Mouse (Mus musculus) forebrain, embryonic 13.5 days (tissue): ENCODE measurements around the gene Usp19. TPM values are rescaled to one million over a fixed set of nuclear protein-coding genes. Genes with fewer than 3 reads are reported as not detected.

Experiments
- ATAC-seq: fragments of 200-750 bp; cut with Nextera tagmentation; 2 replicates; pipeline ENCODE4 v1.8.0; 2017
- H3K27ac ChIP-seq: fragments of 300-500 bp; sonication (generic); 2 replicates; pipeline ENCODE4 v1.5.1; 2015; ENCODE audit warnings: inconsistent platforms, mild to moderate bottlenecking, moderate library complexity
- H3K27me3 ChIP-seq: fragments of 300-500 bp; sonication (generic); 2 replicates; pipeline ENCODE4 v1.6.1; 2015; ENCODE audit warnings: mild to moderate bottlenecking, inconsistent platforms
- H3K36me3 ChIP-seq: fragments of 300-500 bp; sonication (generic); 2 replicates; pipeline ENCODE4 v1.6.1; 2015; ENCODE audit warnings: mild to moderate bottlenecking, inconsistent platforms; ENCODE audit not compliant: poor library complexity, severe bottlenecking
- H3K4me1 ChIP-seq: fragments of 300-500 bp; sonication (generic); 2 replicates; pipeline ENCODE4 v1.6.1; 2015; ENCODE audit warnings: inconsistent platforms
- H3K4me2 ChIP-seq: fragments of 300-500 bp; sonication (generic); 2 replicates; pipeline ENCODE4 v1.6.1; 2015; ENCODE audit warnings: inconsistent platforms, mild to moderate bottlenecking, moderate library complexity
- H3K4me3 ChIP-seq: fragments of 300-500 bp; sonication (generic); 2 replicates; pipeline ENCODE4 v1.5.1; 2015; ENCODE audit warnings: mild to moderate bottlenecking, inconsistent platforms
- H3K9ac ChIP-seq: fragments of 300-500 bp; sonication (generic); 2 replicates; pipeline ENCODE4 v1.6.1; 2015; ENCODE audit warnings: mild to moderate bottlenecking, inconsistent platforms
- H3K9me3 ChIP-seq: fragments of 300-500 bp; sonication (generic); replicated peaks from 2 replicates; pipeline ENCODE4 v1.6.1; 2016; ENCODE audit warnings: inconsistent platforms
- WGBS: fragments of 180-500 bp; shearing (Covaris S2); methylation state at CpG from one replicate; pipeline ENCODE4 v1.1.7; 2015; 5-methylcytosine and 5-hydroxymethylcytosine counted together
- polyA plus RNA-seq: library from polyadenylated mRNA; unstranded; fragments of >200 nt; fragmentation: Nextera tagmentation; extraction: Ambion mirVana; gene quantifications from 2 replicates; pipeline ENCODE4 v1.2.1, GENCODE M21; 2015

Usp19 gene
- polyA plus RNA-seq, 1 experiment from 2014 or later: 69.7 TPM

GRCm38 (mm10) chr9:108455747-108456571 lies 34.4 kb upstream of the Usp19 start:
- 78% methylated on average over 12 of the region's 12 CpGs for WGBS
- H3K4me2 ChIP-seq: no peak overlapping the region
- H3K4me3 ChIP-seq: no peak overlapping the region

GRCm38 (mm10) chr9:108456953-108457352 lies 33.4 kb upstream of the Usp19 start:
- Histone ChIP-seq H3K4me3 (no peak overlapping the region), H3K4me2 (no peak overlapping the region), H3K9me3 (no peaks in the 10 kb centered on the region), H3K36me3 (no peaks in the 10 kb centered on the region), H3K27me3 (no peaks in the 10 kb centered on the region), H3K27ac (no peak overlapping the region), H3K4me1 (peaks cover 35% of the 10 kb centered on the region), H3K9ac (no peak overlapping the region)
- ATAC-seq: no peak
- WGBS: 86% methylated on average over 10 of the region's 10 CpGs

More at GRCm38 (mm10) chr9:108455747-108456571, 34.4 kb upstream of the Usp19 start:
- no peak overlapping the region for H3K27ac ChIP-seq
- H3K27me3 ChIP-seq: no peaks in the 10 kb centered on the region
- ATAC-seq: no peak
- no peaks in the 10 kb centered on the region for H3K36me3 ChIP-seq
- H3K9ac ChIP-seq: no peak overlapping the region
- peaks cover 35% of the 10 kb centered on the region for H3K4me1 ChIP-seq
- no peaks in the 10 kb centered on the region for H3K9me3 ChIP-seq

GRCm38 (mm10) chr9:108459939-108460318 lies 30.5 kb upstream of the Usp19 start:
- Histone ChIP-seq H3K4me2 (peak overlapping the region; percentile 85), H3K27ac (peak overlapping the region; percentile 72; the same call in 1 of the 2 replicates), H3K9me3 (no peaks in the 10 kb centered on the region), H3K36me3 (peaks cover 22% of the 10 kb centered on the region), H3K4me1 (peaks cover 18% of the 10 kb centered on the region), H3K9ac (no peak overlapping the region), H3K27me3 (no peaks in the 10 kb centered on the region), H3K4me3 (peak overlapping the region; percentile 85)
- 90% methylated on average over 1 of the region's 1 CpGs for WGBS
- ATAC-seq: peak; percentile 27

- peak within 1 kb of the TSS; percentile 85 for H3K4me3 ChIP-seq
These were observed 29.9 kb upstream of the Usp19 start, which contains the start of gene Ccdc71 for GRCm38 (mm10) chr9:108460319-108461178. TSS of gene Ccdc71 (plus strand) at chr9:108460527.

GRCm38 (mm10) chr9:108461181-108461631 lies 29.2 kb upstream of the Usp19 start, which contains the start of gene Klhdc8b:
TSS of gene Klhdc8b (minus strand) at chr9:108461581.
- Histone ChIP-seq H3K9ac (peak within 1 kb of the TSS; percentile 79), H3K9me3 (no peaks in the 10 kb centered on the region), H3K27me3 (no peaks in the 10 kb centered on the region), H3K36me3 (peaks cover 34% of the 10 kb centered on the region), H3K4me3 (peak within 1 kb of the TSS; percentile 85), H3K4me2 (peak within 1 kb of the TSS; percentile 85), H3K27ac (peak within 1 kb of the TSS; percentile 72), H3K4me1 (peaks cover 18% of the 10 kb centered on the region)
- 23% methylated on average over 11 of the region's 11 CpGs for WGBS
- peak; percentile 20; the same call in 1 of the 2 replicates for ATAC-seq

More at GRCm38 (mm10) chr9:108460319-108461178, 29.9 kb upstream of the Usp19 start, which contains the start of gene Ccdc71:
- ATAC-seq: peak; percentile 85
- no peaks in the 10 kb centered on the region for H3K27me3 ChIP-seq
- H3K9ac ChIP-seq: peak within 1 kb of the TSS; percentile 79
- WGBS: under 1% methylated on average over 52 of the region's 52 CpGs
- H3K4me1 ChIP-seq: peaks cover 18% of the 10 kb centered on the region
- H3K36me3 ChIP-seq: peaks cover 28% of the 10 kb centered on the region
- no peaks in the 10 kb centered on the region for H3K9me3 ChIP-seq
- peak within 1 kb of the TSS; percentile 85 for H3K4me2 ChIP-seq
- peak within 1 kb of the TSS; percentile 72 for H3K27ac ChIP-seq

- Histone ChIP-seq H3K27ac (no peak overlapping the region), H3K4me3 (peak overlapping the region; percentile 85)
These were observed 28.7 kb upstream of the Usp19 start for GRCm38 (mm10) chr9:108461675-108462074.

GRCm38 (mm10) chr9:108462192-108462591 lies 28.2 kb upstream of the Usp19 start:
- WGBS: 89% methylated on average over 10 of the region's 10 CpGs
- peak overlapping the region; percentile 85 for H3K4me2 ChIP-seq

More at GRCm38 (mm10) chr9:108461675-108462074, 28.7 kb upstream of the Usp19 start:
- Histone ChIP-seq H3K4me2 (peak overlapping the region; percentile 85), H3K9me3 (no peaks in the 10 kb centered on the region), H3K9ac (peak overlapping the region; percentile 79), H3K36me3 (peaks cover 38% of the 10 kb centered on the region), H3K27me3 (no peaks in the 10 kb centered on the region), H3K4me1 (peaks cover 18% of the 10 kb centered on the region)
- ATAC-seq: no peak
- WGBS: 90% methylated on average over 5 of the region's 5 CpGs

GRCm38 (mm10) chr9:108463713-108464112 lies 26.7 kb upstream of the Usp19 start:
- H3K4me1 ChIP-seq: peaks cover 18% of the 10 kb centered on the region
- WGBS: 97% methylated on average over 9 of the region's 9 CpGs
- no peak overlapping the region for H3K27ac ChIP-seq
- H3K9me3 ChIP-seq: no peaks in the 10 kb centered on the region
- H3K36me3 ChIP-seq: peaks cover 47% of the 10 kb centered on the region
- H3K4me3 ChIP-seq: no peak overlapping the region
- H3K9ac ChIP-seq: no peak overlapping the region
- H3K4me2 ChIP-seq: no peak overlapping the region
- ATAC-seq: no peak
- no peaks in the 10 kb centered on the region for H3K27me3 ChIP-seq

More at GRCm38 (mm10) chr9:108462192-108462591, 28.2 kb upstream of the Usp19 start:
- H3K27ac ChIP-seq: no peak overlapping the region
- H3K4me1 ChIP-seq: peaks cover 18% of the 10 kb centered on the region
- H3K9me3 ChIP-seq: no peaks in the 10 kb centered on the region
- H3K4me3 ChIP-seq: no peak overlapping the region
- peaks cover 43% of the 10 kb centered on the region for H3K36me3 ChIP-seq
- ATAC-seq: no peak
- H3K9ac ChIP-seq: no peak overlapping the region
- H3K27me3 ChIP-seq: no peaks in the 10 kb centered on the region

- WGBS: 90% methylated on average over 2 of the region's 2 CpGs
- no peaks in the 10 kb centered on the region for H3K9me3 ChIP-seq
- H3K9ac ChIP-seq: no peak overlapping the region
- H3K36me3 ChIP-seq: peaks cover 47% of the 10 kb centered on the region
- no peak overlapping the region for H3K4me2 ChIP-seq
- no peak for ATAC-seq
- H3K4me1 ChIP-seq: peaks cover 10% of the 10 kb centered on the region
- no peak overlapping the region for H3K27ac ChIP-seq
- no peaks in the 10 kb centered on the region for H3K27me3 ChIP-seq
- no peak overlapping the region for H3K4me3 ChIP-seq
These were observed 24.2 kb upstream of the Usp19 start for GRCm38 (mm10) chr9:108466219-108466618.

GRCm38 (mm10) chr9:108469430-108469829 lies 21.0 kb upstream of the Usp19 start:
- no peak overlapping the region for H3K4me3 ChIP-seq
- H3K9me3 ChIP-seq: no peaks in the 10 kb centered on the region
- H3K27ac ChIP-seq: no peak overlapping the region
- no peaks in the 10 kb centered on the region for H3K4me1 ChIP-seq
- no peak for ATAC-seq
- H3K36me3 ChIP-seq: peaks cover 30% of the 10 kb centered on the region
- H3K27me3 ChIP-seq: no peaks in the 10 kb centered on the region
- no peak overlapping the region for H3K4me2 ChIP-seq
- 87% methylated on average over 5 of the region's 5 CpGs for WGBS
- no peak overlapping the region for H3K9ac ChIP-seq

- H3K36me3 ChIP-seq: peaks cover 26% of the 10 kb centered on the region
- WGBS: 83% methylated on average over 4 of the region's 4 CpGs
- no peak overlapping the region for H3K9ac ChIP-seq
- no peaks in the 10 kb centered on the region for H3K27me3 ChIP-seq
- H3K4me3 ChIP-seq: no peak overlapping the region
- H3K4me2 ChIP-seq: no peak overlapping the region
- ATAC-seq: no peak
- no peaks in the 10 kb centered on the region for H3K9me3 ChIP-seq
- no peak overlapping the region for H3K27ac ChIP-seq
- no peaks in the 10 kb centered on the region for H3K4me1 ChIP-seq
These were observed 20.6 kb upstream of the Usp19 start for GRCm38 (mm10) chr9:108469845-108470244.
